Mouse (Mus musculus): Measurements from ENCODE around the gene Tjp1.

Tjp1 gene

DNA sequence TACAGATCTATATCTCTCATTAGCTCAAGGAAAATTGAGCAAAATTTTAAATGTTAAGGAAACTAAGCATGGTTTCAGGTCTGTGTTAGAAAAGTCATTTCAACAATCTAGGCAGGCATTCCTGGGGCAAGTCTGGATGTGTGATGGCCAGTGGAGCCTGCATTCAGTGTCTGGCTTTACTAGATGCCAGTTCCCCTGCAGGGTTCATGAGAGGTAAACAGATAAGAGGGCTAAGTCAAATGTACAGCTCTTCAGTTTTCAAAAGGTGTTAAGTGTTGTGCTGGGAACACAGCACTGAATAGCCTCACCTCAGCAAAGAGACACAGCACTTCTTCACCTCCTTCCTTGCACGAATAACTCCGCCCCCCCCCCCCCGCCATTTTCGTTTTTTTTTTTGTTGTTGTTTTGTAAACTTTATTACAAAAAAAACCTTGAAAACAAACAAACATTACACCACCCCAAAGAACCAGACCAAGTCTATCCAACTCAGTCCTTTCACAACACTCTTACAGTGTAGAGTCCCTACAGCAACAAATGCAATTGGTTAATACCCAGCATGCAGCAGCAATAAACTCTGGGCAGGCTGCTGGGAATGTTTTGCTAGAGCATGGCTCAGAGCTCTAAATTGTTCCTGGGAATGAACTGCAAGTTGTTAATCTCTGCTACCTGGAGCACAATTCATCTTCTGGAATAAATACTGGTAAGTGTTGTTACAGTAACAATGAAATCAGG is 177.1 kb downstream of the Tjp1 start:
- no peak for DNase-seq

DNA sequence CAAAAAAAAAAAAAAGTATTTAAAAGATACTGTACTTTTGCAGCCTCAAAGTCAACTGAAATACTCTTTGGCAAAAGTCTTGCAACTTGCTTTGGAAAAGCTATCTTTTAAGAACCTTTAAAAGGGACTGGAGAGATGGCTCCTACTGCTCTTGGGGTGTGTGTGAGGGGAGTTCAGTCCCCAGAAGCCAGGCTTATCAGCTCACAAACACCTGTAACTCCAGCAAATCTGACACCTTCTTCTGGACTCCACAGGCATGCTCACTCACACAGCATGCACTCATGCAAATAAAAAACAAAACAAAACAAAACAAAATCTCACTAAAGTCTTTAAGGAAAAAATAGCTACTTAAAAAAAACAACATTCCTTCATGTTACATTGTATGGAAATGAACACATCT is 179.0 kb downstream of the Tjp1 start:
- DNase-seq = no peak

DNA sequence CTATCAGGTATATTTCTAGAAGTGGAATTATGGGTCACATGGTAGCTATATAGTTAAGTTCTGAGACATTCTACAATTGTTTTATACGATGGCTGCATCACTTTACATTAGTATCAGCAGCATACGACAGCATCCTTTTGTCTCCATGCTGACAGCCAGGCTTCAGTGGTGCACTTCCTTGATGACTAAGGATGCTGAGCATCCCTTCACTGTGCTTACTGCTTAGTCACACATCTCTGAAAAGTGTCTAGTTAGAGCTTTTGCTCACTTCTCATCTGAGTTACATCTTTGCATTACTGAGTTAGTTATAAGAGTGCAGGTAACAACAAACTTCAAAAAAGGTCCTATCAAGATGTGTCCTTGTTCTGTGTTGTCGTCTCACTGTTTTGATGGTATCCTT is 182.3 kb downstream of the Tjp1 start:
- no peak for DNase-seq

DNA sequence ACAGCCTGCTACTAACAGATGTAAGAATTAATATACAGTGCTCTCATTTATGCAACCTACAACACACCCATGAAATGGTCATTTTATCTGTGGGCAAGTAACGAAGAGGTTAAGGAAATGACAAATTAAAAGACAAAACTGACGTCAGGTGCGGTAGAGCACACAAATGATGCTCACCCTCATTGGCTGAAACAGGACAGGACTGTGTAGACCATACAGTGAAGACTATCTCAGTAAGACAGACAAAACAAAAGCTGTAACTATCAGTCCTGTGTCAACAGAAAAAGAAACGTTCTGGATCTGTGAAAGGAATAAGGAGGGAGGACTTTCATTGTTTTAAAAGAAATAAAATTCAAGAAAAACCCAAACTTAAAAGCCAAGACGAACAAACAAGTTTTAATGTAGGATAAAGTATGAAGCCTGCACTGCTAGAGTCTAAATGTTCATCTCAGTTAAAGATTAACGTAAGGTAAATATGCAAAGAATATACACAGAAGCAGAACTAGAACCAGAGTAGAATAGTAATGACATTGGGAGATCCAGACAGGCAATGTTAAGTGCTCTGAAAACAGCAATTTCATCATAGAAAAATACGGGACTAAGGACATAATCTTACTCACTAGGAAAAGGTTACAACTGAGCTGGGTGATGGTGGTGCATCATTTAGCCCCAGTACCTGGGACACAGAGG is 189.9 kb downstream of the Tjp1 start:
- DNase-seq = no peak

DNA sequence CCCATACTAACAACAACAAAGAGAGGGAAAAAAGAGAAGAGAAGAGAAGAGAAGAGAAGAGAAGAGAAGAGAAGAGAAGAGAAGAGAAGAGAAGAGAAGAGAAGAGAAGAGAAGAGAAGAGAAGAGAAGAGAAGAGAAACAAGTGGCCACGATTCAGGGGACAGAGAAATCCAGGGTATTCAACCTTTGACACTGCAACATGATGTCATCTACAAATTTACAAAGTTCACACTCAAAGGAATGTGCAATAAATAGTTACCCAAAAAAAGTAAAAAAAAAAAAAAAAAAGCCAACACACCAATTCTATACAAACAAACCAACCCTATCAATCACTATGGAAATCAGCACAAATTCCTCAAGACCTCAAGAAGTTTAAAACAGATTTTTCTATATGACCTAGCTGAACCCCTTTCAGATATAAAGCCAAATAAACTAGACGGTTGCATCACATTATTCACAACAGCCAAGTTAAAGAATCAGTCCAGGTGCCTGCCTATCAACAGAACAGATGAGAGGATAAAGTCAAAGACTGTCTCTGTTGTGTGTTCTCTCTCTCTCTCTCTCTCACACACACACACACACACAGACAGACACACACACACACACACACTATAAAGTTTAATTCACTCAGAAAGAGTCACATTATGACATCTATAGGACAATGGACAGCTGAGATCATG is 194.4 kb downstream of the Tjp1 start:
- no peak for DNase-seq

DNA sequence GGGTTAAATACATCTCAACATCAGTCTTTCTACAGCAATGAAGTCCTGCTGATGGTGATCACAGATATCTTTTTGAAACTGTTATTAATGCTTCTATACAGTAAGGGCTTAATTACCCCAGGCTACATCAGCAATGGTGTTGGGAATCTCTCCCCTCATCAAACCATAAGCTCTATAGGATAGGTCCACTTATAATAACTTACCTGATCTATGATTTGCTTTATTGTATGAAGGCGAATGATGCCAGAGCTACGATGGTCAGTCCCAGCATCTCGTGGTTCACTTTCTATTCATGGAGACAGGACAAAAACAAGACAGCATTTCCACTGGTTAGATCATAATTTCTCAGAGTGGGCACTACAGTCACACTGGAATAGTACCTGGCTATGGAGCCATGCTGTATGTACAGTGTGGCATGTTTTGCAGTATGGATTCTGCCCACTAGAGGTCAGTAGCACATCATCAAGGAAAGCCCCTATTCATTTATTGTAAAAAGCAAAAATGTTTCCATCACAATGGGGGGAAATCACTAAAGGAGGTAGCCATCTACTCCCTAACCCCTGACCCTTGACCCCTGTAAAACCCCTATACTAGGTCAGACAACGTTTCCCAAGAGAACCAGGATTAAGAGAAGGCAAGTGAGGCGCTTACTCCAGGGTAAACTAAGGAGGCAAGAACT is 208.4 kb downstream of the Tjp1 start:
- DNase-seq = peak; percentile 32 to 62

DNA sequence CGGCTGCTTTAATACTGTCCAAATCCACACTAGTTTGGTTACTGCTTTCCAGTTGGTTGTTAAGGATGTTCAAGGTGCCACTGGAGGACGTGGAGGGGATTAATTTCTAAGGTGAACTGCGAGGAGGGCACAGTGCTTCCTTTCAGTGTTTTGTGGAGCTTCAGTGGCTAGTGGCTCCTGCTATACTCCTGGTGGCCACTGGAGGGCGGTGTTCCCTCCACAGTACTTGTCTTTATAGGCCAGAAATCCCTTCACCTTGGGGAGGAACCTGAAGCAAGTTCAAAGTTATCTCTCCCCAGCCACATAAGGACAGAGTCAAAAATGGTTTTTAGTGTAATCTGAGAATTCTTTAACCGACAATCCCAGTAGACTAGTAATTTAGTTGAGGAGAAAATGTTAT is 210.2 kb downstream of the Tjp1 start:
- peak; percentile 48 to 52 for DNase-seq

DNA sequence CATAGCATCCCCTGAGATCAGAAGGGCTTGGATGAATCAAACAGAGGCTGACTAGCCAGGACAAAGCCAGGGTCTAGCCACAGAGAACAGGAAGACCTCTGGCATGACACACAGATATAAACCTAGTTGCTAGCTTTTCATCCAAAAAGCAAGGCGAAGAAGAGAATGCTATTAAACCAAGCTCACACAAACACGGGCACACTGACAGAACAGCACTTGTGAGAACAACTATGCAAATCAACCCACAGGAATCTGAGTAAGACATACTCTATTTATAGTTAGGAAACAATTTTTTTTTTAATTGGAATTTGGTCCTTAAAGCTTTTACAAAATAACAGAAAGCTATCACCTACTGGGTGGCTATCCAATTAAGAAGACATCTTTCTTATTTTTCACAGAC is 212.4 kb downstream of the Tjp1 start:
- DNase-seq = no peak

DNA sequence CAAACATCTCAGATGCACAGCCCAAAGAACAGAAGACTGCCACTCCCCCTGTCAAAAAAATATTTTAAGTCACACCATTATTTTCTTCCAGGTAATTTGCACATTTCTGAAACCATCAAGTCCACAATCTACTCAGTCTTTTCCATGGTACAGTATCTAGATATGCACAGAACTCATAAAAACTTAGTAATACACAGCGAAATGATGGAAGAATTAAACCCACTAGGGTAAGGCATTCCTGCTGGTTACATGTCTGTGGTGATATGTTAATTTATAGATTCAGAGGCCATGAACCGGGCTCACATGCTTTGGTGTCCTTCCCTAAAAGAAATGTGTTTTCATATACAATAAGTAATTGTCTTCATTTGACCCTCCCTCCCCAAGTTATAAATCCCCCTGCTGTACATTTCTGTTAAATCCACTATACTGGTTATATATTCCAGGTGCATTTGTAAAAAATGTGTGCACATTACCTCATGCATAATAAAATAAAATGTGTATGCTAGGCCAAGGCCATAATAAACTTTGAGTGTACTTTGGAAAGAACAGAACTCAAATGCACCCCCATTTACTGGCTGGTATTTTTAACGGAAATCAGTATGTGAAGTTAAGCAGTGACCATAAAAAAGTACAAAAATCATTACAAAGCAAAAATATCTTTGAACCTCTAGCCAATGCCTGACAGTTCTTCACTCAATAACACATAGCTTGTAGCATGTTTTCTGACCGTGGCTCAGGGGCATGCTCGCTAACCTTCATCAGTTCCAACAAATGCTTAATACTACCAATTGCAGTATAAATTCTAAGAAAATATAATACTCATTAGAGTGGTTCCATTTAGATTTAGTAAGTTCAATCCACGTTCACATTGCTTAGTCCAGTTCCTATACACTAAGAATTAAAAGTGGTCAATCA is 230.6 kb downstream of the Tjp1 start:
- DNase-seq = no peak

DNA sequence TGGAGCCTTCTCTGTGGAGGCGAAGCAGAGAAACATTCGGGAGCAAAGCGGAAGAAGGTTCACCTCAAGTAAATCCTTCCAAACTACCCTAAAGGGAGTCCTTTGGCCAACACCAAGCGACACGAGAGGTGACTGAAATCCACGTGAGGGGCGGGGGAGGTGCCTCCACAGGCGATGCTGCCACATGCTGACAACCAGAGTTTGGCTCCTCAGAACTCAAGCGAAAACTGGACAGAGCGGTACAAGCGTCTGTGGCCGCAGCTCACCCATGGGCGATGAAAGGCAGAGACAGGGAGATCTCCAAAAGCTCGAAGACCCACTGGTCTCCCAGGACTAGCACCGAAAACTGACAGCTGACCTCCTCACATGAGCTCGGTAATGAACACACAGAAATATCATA is 244.7 kb downstream of the Tjp1 start:
- no peak for DNase-seq

DNA sequence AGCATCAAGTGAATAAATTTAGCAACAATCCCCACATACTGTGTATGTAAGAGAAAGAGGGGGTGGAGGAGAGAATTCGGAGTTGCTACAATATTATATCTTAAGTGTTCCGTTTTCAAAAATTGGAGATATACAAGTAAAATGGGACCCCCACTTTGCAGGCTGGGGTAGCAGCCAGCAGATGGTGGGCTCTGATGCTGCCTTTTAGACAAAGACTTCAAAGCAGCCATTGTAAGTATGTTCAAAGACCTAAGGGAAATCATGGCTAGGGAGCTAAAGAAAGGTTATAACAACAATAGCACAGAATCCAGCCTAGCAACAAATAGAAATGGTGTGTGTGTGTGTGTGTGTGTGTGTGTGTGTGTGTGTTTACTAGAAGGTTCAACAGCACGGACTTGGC is 245.6 kb downstream of the Tjp1 start:
- DNase-seq = no peak

DNA sequence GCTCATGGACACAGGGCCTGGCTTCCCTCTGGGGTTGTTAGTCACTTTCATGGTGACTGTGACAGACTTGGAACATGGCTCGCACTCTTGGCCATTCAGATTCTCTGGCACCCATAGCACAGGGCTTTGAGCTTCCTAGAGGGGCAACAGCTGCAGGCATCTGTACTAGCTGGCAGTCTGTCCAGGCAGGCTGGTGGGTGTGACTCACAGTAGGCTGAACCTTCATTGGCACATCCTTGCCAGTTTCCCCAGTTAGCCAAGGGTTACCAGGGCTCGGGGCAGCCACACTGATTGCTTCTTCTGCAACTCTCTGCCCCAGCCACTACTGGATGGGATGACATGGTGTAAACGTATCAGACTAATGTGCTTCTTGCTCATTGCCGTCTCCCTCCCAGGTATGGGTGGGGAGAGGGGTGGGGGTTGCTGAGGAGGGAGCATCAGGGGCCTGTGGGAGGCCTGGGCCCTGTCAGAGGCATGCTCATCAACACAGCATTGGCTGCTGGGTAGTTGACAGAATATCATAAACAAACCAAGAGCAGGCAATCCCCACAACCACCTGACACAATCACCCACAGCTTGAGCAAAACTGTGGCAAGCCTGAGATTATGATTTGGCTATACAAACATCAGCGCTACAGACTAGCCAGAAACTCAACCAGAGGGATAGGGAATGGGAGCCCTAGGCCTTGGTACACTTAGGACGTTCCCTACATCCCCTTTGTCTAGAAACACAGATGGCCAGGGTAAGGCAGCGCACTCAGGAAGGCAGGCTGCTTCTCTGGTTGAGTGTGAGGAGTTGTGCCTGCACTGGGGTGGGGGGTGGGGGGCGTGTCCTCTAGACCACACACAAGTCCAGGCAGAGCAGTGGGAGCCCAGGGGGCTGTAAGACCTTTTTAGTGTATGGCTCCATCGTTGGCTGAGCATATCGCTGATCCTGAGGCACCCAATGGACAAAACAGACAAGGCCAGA is 246.4 kb downstream of the Tjp1 start:
- peak; percentile 27 to 54 for DNase-seq

DNA sequence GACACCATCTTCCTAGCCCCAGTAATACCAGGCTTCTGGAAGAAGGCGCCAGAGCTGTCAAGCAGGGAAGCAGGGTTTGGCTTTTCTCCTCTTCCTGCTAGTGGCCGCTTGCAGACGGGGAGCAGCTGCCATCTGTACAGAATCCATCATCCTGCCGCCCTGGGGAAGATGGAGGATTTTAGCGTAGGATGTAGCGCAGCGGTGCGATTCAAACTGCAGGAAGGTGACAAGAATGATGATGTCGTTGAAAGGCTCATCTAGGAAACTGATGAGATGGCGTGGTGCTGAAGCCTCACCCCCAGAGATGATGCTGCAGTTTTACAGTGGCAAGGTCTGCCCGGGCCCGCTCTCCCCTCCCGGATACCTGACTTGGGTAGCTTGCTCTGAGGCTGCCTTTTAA is 248.3 kb downstream of the Tjp1 start:
- DNase-seq = no peak

DNA sequence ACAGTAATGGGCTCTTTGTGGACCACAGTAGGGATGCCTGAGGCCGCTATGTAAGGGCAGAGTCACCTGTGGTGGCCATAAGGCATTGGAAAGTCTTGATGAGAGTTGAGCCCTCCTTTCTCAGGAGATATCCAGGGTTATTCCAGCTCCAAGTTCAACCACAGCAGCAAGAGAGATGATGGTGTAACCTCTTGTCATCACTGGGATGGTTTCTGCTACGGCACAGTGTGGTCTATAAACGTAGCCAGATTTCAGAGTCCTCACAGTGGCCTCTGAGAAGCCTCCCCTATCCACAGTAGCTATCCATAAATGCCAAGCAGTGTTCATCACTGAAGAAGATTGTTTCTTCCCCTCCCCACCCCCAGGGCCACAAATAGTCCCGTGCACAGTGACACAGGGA is 251.8 kb downstream of the Tjp1 start:
- no peak for DNase-seq

DNA sequence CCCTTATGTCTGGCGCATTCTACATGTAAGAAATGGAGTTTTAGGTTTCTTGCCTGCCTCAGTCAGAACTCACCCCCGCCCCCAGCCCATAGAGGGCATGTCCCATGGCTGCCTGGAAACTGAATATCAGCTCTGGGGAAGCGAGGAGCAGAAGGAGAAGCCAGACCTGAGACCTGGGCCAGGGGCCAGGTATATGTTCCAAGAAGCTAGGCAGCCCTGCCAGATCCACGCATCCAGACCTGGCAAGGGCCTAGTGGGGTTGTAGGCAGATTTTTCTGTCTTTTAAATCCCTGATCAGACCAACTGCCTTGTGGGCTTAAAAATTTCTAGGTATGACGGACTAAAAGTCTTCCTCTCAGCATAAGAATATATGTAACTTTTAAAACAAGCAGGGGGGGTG is 253.4 kb downstream of the Tjp1 start:
- DNase-seq = no peak

DNA sequence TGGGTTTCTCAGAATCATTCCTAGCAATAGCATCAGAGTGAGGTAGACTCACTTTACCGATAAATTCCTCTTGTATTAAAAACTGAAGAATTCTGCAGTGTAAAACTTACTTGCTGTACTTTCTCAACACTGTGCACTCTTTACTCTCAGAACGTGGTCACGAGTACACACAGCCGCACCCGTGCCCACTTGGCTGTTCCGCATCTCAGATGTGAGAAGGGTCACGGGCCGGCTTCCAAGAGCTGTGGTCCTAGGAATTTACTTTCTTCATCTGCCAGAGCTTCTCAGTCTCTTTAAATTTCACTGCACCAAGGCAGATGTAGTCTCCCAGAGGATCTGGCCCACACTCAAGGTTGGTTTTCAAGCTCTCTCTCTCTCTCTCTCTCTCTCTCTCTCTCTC is 277.9 kb downstream of the Tjp1 start:
- no peak for DNase-seq

Data from lung, adult 18-20 months (tissue).